Mouse (Mus musculus) MEL-GATA-1-ER (cell line): ENCODE results near the gene Pef1.

Experiments
- DNase-seq: peaks from one replicate; pipeline ENCODE4 v3.0.0-alpha.2; 2012; ENCODE audit warnings: low read depth; ENCODE audit errors: extremely low read depth

The Pef1 gene

GRCm38 (mm10) chr4:130102111-130102651, at the start of gene Pef1:
Pef1 (plus strand) TSS chr4:130102558.
- no peak for DNase-seq

DNA sequence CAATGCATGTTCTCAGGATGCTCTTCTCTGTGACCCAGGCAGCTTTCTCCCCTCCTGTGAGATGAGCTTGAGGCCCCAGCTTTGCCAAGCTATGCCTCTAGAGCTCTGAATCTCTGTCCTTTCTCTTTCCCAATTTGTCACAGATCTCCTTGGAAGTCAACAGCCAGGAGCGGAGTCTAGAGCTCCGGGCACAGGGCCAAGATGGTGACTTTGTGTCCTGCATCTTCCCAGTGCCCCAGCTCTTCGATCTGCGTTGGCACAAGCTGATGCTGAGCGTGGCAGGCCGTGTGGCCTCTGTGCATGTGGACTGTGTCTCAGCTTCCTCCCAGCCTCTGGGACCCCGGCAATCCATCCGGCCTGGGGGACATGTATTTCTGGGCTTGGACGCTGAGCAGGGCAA, 49.2 kb upstream of the Pef1 start:
- DNase-seq = no peak

- no peak for DNase-seq
These were observed 47.6 kb upstream of the Pef1 start for GRCm38 (mm10) chr4:130054727-130055126.

- no peak for DNase-seq
These were observed 47.0 kb upstream of the Pef1 start for GRCm38 (mm10) chr4:130055160-130056010.

DNA sequence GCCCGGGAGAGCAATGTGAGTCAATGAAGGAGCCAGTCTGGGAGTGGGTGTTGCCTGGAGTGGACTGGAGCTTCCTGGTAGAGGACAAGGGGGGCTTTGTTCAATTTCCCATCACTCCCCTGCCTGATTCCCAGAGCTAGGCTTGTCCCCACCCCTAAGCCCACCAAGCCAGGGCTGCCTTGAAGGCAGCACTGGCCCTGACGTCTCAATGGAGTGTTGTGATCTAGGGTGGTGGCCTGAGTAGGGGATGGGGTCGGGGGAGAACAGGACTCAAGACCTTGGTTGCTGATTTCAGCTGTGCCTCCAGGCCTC, 46.4 kb upstream of the Pef1 start:
- no peak for DNase-seq

GRCm38 (mm10) chr4:130056471-130056870, 45.9 kb upstream of the Pef1 start:
- no peak for DNase-seq

GRCm38 (mm10) chr4:130060937-130061336, 41.4 kb upstream of the Pef1 start:
- no peak for DNase-seq

- DNase-seq = no peak
These were observed 39.2 kb upstream of the Pef1 start for GRCm38 (mm10) chr4:130063191-130063590.

DNA sequence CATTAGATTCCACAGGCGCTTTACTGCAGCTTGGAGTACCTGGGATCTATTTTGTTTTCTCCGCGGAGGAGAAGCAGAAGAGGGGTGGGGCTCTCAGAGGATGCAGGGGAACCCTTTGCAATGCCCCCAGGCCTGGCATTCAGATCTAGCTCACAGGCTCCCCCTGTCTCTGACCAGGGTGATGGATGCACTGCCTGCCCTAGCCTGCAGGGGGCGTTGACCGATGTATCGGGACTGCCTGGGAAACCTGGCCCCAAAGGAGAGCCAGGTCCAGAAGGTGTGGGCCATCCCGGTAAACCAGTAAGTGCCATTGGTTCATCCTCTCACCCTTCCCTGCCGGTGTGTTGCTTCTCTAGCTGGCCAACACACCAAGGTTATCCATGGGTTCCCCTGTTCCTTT, 35.5 kb upstream of the Pef1 start:
- no peak for DNase-seq

DNA sequence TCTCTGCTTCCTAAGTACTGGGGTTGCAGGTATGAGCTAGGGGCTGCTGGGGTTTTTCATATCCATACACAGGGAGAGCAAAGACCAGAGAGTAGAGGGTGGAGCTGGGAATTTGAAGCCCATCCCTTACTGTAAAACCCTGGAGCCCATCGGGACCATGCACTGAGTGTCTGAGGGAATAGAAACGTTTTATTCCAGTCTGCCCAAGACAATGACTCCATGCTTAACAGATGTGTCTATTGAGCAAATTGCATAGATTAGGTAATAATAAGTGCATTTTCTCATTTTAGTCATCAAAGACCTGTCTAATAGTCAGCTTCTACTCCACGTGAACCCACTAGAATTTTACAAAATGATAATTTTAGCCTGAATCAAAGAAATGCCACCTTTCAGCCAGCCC, 31.8 kb upstream of the Pef1 start:
- no peak for DNase-seq

- DNase-seq = peak; percentile 6
These were observed 30.6 kb upstream of the Pef1 start for GRCm38 (mm10) chr4:130071758-130072157.

- no peak for DNase-seq
These were observed 29.0 kb upstream of the Pef1 start for GRCm38 (mm10) chr4:130073367-130073766.

DNA sequence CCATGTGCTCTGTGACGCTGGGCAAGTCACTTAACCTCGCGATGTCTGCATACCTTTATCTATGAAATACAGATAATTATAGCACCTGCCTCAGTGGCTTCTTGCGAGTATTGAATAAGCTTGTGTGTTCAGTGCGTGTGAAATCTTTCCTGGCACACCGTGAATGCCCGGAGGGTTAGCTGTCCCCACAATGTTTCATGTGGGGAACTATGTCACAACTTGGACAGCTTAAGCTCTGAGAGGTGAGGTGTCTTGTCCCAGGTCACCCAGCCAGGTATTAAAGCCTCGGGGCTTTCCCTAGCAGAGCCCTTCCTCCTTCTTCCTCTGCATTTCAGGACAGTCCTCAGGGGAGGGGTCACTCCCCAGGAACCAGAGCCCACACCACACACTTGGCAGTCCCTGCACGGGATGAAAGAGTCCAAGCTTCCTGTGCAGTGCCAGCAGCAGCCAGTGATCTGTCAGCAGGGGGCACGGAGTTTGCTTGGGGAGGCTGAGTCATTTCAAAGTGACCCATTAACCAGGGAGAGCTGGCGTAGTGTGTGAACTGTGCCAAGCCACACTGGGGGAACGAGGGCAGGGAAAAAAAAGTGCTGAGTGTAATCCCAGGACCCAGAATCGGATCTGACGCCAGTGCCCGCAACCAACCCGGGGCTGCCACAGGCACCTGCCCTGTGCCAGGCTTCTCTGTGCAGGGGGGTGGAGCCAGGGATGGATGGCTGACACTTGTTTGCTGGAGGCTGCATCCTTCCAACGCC, 27.4 kb upstream of the Pef1 start:
- no peak for DNase-seq

- DNase-seq = no peak
These were observed 25.5 kb upstream of the Pef1 start for GRCm38 (mm10) chr4:130076856-130077255.

GRCm38 (mm10) chr4:130078816-130079485, 23.4 kb upstream of the Pef1 start:
- DNase-seq = no peak

DNA sequence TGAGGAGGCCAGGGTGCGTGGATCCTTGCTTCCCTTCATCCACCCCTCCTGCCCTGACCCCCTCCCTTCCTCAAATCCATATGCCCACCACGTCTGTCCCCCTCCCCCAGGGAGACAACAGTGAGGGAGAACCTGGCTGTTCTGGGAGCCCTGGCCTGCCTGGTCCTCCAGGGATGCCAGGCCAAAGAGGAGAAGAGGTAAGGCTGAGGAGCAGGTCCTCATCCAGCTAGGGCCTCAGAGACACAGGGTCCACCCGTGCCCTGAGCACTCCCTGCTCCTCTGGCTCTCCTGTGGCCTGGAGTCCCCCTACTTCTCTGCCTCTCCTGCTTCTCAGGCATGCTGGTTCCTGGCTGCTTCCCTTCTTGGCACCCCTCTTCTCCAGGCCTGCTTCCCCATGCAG, 22.8 kb upstream of the Pef1 start:
- DNase-seq = no peak

- no peak for DNase-seq
These were observed 20.8 kb upstream of the Pef1 start for GRCm38 (mm10) chr4:130081345-130082190.

DNA sequence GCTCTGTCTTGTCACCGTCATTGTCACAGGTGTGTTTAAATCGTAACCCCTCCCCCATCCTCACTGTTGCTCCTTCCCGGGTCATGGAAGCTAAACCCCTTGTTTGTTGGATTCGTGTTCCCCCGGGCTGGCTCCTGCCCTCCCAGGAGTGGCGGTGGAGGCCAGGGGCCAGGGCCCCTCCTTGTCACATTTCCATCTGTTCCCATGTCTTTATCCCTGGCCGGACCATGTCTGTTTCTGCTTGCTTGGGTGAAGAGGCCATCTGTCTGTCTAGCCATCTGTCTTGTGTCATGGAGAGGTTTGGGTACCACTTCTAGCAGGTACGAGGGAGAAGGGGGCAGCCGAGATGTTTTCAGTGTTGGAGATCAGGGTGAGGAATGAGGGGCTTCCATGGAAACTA, 20.1 kb upstream of the Pef1 start:
- no peak for DNase-seq

DNA sequence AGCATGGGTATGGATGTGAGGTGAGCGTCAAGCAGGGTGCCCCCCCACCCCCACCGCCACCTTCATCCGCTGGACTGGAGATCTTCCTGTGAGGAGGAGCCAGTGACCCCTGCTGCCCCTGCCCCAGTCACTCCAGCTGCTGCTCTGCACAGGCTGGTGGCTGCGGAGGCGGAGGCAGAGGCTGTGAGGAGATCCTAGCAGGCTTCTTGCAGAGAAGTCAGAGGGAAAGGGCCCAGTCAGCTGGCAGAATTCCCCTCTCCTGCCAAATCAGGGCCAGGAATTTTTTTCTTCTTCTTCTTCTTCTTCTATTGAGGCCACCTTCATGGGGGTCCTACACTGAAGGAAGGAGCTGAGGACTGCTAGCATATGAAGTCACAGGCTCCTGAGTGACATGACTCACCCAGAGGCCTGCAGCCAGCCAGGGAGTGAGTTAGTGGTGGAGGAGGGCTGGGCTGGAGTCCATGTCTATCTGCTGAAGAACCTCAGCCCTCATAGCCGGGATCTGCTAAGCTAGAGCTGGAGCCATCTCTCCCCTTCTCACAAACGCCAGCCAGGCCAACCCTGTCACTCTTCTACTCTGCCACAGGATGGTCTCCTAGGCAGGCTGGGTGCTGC, 17.9 kb upstream of the Pef1 start:
- no peak for DNase-seq

- DNase-seq = no peak
These were observed 17.0 kb upstream of the Pef1 start for GRCm38 (mm10) chr4:130085246-130085820.
